Mouse (Mus musculus): ENCODE measurements around the gene Nudt21. TPM values are rescaled to one million over a fixed set of nuclear protein-coding genes. Genes with fewer than 3 reads are reported as not detected.

The Nudt21 gene
- 10 to 100 TPM; 21.8 to 24.1 TPM for total RNA-seq (2021)

DNA sequence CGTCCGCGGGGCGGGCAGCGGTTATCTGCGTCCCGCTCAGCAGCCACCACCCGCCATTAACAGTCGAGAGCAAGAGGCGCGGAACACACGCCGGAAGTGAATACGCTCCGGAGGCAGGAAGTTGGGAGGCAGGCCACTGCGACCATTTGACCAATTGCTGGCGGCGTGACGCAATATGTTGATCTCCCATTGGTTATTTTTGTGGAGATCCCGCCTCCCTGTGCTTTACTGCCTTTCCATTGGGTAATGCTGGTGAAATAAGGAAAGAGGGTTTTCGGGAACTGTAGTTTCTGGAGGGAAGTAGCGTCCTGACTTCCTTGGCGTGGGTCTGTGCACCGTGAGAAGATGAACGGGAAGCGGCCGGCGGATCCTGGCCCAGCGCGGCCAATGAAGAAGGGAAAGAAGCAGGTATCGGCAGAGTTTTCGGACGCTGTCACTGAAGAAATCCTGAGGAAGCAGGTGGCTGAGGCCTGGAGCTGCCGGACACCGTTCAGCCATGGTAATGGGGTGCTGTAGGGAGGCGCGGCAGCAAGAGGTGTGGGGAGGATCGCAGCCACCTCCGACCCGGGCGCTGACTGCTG, at the start of gene Nudt21, which contains the start of gene Ogfod1:
Nudt21 (minus strand) TSS at position 88 of the 581 bp plus-strand sequence.
Ogfod1 (plus strand) TSS at position 255 of the 581 bp plus-strand sequence.
- intact Hi-C loops (cut with DNase I): loop anchor here (1.0 to 5.0 kb wide), 2 partner anchors 25 to 60 kb away; partner anchors contain the start of genes Amfr and Bbs2
- peak; percentile 89 to 90 for DNase-seq

DNA sequence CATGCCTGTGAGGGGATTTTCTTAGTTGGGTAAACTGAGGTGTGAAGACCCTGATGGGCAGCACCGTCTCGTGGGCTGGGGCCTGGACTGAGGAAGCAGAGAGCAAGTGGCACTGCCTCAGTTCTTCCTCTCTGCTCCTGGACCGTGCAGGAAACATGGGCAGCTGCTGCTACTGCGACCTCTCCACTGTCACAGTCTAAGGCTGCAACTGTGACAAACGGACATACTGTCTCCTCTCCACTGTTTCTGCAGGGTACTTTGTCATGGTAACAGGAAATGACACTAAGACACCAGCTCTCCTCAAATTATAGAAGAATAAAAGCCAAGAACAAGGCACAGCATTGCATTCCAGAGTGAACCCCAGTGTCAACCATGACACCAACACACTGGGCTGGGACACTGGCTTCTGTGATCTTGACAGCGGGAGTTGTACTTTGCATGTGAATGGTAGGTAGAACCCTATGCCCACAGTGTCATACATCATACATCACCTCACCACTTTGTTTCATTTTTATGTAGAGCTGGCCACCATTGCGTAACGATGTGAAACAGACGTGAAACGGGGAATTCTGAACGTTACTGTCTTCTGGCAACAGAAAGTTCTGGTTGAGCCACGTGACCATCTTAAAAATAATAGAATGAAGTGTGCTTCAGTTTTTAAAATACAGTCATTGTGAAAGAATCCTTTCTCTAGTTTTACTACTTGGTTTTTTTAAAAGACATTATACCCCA, 39.8 kb upstream of the Nudt21 start:
- DNase-seq: no peak
- intact Hi-C loops (cut with DNase I): no loop called here

DNA sequence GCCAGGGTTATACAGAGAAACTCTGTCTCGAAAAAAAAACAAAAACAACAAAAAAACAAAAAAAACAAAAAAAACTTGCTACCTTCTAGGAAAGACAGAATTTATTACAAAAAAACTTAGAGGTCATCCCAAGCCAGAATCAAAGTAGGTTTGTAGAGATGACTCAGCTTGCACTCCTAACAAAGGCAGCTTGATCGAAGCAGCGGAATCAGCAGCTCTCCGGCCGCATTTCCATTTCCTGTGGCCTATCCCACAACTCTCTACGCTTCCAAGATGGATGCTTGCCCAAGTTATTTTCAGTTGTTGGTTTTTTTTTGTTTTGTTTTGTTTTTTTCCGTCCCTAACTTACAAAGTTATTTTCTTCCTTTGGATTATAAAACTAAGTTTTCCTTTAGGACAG, 32.0 kb upstream of the Nudt21 start:
- intact Hi-C loops (cut with DNase I): no loop called here
- no peak for DNase-seq

DNA sequence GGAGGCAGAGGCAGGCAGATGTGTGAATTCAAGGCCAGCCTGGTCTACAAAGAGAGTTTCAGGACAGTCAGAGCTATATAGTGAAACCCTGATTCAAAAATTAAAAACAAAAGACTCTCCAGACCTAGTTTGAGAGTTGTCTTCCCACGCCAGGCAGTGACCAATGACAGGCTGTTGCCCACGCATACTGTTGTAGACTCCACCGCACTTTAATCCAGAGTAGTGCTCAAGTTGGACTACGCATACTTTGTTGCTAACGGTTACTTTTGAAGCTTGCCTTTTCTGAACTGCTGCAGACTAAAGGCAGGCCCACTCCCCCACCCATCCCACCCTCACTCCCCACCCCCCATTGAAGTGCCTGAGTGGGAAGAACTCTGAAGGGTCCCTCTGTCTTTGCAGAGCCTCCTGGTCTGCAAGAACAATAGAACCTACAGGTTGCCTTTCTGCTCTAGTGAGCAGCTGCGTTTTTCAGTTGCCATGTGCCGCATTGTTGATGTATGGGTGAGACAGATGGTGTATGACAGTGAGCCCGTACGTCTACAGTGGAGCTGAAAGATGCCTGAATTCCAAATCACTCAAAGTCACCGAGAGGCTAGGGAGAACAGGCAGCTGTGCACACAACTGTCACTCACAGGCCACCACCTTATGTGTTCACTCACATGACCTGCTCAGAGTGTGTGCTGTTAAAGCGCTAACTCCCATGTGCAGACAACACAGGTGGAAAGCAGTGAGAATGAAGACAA, 29.5 kb upstream of the Nudt21 start:
- intact Hi-C loops (cut with DNase I): no loop called here
- no peak for DNase-seq

DNA sequence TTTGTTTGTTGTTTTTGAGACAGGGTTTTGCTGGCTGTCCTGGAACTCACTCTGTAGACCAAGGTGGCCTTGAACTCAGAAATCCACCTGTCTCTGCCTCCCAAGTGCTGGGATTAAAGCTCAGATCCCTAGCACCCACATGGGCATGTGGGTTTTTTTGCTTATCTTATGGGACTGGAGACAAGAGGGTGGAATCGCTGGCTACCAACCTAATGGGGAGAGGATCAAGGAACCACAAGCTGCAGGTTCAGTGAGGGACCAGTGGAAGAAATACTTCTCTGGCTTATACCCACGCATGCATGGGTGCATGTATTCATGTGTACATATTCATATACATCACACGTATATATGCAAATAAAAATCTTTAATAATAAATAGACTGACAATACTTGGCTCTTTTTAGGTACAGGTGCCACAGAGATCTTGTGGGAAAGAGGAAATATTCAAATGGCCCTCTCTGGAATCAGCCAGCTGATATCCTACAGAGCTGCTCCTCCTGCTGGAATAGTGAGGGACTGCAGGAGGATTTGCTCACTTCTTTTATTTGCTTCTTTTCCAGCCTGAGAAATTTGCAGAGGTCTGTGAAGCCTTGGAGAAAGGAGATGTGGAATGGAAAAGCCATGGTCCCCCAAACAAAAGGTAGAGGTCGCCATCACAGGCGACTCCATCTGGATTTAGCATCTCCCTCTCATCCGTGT, 20.5 kb upstream of the Nudt21 start:
- DNase-seq: peak; percentile 41 to 67
- intact Hi-C loops (cut with DNase I): loop anchor here (5.0 kb wide), 2 partner anchors 395 to 465 kb away; no protein-coding TSS in a partner anchor

DNA sequence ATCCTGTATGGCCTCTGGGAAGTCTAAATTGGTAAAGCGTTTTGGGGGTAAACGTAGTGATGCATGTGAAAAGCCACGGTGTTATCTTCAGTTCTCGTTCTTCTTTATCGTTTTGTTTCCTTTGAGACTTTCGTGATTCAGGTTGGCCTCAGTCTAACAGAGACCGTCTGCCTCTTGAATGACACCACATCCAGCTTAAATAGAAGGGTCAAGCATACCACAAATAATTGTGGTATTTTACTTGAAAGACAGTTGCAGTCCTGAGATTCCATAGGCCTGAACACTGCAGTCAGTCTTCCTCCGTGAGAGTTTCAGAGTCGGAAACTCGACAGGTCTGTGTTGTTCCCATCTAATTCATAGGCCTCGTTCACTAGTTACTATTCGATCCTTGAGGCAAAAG, 15.9 kb upstream of the Nudt21 start:
- intact Hi-C loops (cut with DNase I): no loop called here
- DNase-seq: no peak

DNA sequence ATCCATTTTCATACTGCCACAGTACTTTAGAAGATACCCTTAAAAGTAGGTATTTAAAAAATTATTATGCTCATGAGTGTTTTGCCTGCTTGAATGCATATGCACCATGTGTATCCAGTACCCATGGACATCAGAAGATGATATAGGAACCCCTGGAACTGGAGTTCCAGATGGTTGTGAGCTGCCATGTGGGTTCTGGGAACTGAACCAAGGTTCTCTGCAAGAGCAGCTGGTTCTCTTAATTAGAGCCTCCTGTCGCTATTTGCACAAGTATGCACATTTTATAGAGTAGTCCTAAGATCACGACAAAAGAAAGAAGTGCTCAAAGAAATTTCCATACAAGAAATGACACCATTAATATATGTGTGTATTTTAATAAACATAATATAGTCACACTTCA, 11.0 kb upstream of the Nudt21 start:
- intact Hi-C loops (cut with DNase I): no loop called here
- no peak for DNase-seq

DNA sequence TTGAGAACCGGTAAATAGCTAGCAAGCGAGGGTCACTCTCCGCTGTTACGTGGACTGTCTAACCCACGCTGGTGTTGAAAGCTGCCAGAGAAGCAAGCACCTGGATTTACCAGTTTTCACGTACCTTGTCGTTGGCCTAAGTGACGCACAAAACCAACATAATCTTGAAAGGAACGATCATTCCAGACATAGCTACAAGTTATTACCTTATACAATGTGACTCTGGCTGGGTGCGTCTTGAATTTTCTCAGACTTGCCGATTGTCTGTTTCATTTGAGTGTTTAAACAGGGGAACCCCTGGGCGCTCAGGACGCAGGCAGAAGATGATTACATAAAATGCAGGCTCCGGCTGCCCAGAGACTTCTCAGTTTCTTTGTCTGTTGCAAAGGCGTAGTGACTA, 975 bp upstream of the Nudt21 start:
- no peak for DNase-seq
- intact Hi-C loops (cut with DNase I): loop anchor here (1.0 to 5.0 kb wide), 2 partner anchors 26 to 59 kb away; partner anchors contain the start of genes Amfr and Bbs2

DNA sequence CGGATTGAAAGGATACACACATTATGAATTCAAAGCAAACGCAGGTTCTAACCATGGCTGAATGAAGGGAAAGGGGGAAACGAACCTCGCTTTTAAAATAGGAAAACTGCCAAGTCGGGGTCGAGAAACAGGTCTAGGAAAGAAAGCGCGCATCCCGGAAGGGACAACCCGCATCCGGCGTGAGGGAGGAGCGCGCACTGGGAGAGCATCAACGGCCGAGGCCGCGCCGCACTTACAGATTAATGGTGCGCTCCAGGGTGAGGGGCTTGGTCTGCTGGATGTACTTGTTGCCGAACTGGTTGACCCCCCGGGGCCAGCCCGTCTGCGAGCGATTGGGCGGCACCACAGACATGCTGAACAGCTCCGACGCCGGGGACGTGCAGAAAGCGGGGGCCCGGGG, 290 bp downstream of the Nudt21 start:
- intact Hi-C loops (cut with DNase I): loop anchor here (5.0 kb wide), 1 partner anchor 61 kb away; the partner anchor contains the start of gene Bbs2

DNA sequence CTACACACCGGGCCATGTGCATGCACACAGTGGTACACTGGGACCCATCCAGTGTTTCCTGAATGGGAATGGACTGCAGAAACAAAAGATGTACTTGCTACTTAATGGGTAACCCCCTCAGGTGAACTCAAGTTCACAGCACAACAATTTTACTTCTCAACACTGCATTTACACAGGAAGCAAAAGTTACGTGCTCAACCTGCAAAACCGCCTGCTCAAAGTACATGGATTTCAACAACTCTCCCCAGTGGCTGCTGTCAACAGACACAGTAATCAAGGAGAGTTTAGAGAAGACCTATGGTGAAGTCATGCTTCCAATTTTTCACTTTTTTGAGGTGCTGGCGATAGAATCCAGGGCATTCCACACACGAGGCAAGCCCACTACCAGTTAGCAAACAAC, 1.6 kb downstream of the Nudt21 start:
- intact Hi-C loops (cut with DNase I): loop anchor here (5.0 kb wide), 1 partner anchor 62 kb away; the partner anchor contains the start of gene Bbs2

More for the DNA sequence above, 290 bp downstream of the Nudt21 start:
- DNase-seq: peak; percentile 46 to 53

DNA sequence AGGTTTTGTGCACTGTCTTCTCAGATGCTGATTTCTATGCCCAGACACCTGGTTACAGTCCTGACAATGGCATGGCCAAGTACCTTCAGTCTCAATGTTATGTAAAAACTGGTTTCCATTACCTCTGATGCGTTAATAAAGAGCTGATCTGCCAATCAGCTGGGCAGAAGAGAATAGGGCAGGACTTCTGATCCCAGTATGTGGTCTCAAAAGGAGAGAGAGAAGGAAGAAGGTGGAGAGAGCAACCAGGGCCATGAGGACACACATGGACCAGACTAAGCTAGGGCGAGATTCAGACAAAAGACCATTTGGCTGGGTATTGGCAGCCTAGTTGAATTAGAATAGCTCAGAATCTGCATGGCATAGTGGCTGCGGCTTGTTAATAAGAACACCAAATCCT, 3.2 kb downstream of the Nudt21 start:
- no peak for DNase-seq
- intact Hi-C loops (cut with DNase I): no loop called here

More for the DNA sequence above, 1.6 kb downstream of the Nudt21 start:
- no peak for DNase-seq

DNA sequence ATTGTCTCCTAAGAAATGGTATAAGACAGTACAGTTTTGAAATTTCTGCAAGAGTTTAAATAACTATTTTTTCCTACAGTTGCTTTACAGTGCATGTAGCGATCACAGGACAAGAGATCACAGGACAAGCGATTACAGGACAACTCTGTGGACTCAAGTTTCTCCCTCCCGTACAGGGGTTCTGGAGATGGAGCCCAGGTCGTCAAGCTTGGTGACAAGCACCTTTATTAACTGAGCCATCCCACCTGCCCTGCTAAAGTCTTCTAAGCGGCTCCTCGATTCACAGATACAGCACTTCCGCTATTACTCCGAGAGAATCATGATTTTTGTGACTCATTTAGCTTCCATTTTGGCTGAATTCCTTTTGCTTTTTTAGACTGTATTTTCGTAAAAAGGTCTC, 7.1 kb downstream of the Nudt21 start:
- intact Hi-C loops (cut with DNase I): no loop called here
- DNase-seq: no peak

DNA sequence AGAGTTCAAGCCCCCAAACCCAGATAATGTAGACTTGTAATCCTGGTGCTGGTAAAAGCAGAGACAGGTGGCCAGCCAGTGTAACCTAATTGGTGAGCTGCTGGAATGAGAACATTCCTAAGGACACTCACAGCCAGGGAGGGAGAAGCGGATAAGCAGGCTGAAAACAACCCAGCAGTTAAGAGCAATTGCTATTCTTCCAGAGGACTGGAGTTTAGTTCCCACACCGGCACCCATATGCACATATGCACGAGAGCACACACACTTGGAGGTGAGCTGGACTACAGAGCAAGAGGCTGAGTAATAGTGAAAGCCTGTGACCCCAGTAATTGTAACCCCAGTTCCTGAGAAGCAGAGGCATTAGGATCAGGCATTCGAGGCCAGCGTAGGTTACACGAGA, 12.9 kb downstream of the Nudt21 start:
- no peak for DNase-seq
- intact Hi-C loops (cut with DNase I): loop anchor here (1.0 kb wide), 1 partner anchor 26 kb away; no protein-coding TSS in a partner anchor

DNA sequence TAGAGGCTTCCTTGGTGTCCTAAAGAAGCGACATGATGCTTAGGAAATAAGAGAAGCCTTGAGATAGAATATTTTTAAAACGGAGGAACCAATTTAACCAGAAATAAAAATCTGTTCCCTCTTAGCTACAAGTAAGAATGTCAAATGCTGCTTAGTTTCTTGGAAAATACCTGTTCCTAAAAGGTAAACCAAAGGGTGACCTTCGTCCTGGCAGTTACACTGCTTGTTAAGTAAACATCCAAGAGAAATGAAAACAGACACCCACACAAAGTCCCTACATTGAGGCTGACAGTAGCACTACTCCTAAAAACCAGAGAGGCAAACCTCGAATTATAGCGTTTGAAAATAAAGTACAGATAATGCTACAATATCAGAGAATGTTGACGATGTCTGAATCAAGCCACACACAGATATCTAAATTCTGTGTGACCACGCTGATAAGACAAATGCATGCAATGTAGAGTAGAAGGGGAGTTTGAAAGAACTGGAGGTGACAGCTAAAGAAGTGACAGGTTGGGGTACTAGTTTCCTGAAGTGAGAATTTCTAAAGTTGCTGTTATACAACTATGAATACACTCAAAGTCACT, 23.7 kb downstream of the Nudt21 start:
- intact Hi-C loops (cut with DNase I): loop anchor here (2.0 to 5.0 kb wide), 2 partner anchors 86 to 201 kb away; partner anchors contain the start of gene Bbs2

DNA sequence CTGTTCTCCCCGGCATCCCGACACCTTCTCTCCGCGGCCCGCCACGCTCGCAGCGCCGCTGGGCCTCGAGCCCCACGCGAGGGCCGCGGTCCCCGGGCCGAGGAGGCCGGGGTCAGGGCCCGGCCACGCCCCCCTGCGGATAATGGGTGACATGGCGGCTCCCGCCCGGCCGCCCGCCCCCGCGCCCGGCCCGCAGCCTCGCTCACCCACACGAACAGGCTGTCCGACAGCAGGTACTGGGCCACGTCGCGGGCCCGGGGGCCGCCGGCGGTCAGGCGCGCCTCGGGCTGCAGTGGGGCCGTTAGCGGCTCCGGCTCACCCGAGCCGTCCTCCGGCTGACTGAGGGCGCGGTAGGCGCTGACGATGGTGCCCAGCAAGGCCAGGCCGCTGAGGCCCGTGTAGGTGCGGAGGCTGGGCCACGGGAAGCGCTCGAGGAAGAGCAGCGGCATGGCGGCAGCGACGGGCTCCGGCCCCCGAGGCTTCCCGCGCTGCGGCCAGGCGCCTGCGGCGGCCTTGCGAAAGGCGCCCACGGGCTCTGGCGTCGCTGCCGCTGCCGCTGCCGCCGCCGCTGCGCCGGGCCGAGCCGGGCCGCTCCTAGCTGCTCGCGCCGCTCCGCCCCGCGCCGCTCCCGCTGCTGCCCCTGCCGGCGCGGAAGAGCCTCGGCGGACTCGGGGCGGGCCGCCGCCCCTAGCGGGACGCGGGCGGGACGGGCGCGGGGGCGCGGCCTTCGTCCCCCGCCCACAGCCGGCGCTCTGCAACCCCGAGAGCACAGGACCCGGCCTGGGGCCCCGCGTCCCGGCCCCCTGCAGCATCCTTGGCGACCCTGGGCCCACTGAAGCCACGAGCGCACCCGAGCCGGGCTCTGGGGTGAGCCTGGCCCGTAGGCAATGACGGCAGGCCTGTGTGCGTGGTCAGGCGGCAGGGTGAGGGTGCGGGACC, 24.5 kb downstream of the Nudt21 start, which contains the start of gene Amfr:
Amfr (minus strand) TSS at position 830 of the 939 bp plus-strand sequence.
- peak; percentile 68 to 81 for DNase-seq
- intact Hi-C loops (cut with DNase I): loop anchor here (1.0 to 5.0 kb wide), 3 partner anchors 25 to 200 kb away; partner anchors contain the start of genes Bbs2, Nudt21 and Ogfod1

More for the DNA sequence above, 23.7 kb downstream of the Nudt21 start:
- DNase-seq: no peak

DNA sequence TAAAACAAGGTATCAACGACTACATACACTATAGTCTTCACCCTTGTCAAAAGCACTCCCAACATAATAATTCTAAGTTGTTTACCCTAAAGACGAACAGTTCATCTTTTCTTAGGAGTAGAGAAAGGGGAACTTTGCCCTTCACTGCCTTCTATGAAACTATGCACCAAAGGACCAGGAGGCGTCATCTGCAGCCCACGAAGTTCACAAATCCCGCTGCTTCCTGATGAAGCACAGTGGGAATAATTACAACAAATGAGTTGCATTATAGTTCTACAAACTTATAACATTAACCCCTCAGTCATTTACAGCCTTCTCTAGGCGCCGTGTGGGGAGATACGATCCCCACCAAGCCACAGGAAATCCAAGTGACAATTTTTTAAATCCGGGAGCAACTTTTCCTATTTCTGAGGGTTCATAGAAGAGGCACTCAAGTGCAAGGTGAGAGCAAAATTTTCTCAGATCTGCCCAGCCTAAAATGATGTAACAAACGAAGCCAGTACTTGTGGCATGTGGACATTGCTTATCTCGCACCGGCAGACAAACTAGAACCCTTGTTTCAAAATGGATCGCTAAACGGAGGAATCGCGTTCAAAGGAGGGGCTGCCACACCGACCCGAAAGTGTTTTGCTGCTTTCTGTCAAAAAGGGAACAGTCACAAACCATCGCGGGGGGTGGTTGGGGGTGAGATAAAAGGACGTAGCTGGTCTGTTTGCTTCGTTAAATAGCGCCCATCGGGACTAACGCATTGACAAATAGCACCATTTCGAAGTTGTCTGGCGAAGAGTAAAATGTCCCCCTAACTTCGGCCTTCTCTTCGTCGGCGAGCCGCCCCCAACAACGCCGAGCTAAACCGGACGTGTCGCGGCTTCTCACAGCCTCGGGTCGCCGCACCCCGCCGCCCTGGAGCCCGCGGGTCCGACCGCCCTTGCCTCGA, 25.5 kb downstream of the Nudt21 start:
- peak in 1 of 2 experiments; percentile 21 for DNase-seq
- intact Hi-C loops (cut with DNase I): loop anchor here (1.0 to 5.0 kb wide), 3 partner anchors 26 to 199 kb away; partner anchors contain the start of genes Bbs2, Nudt21 and Ogfod1

DNA sequence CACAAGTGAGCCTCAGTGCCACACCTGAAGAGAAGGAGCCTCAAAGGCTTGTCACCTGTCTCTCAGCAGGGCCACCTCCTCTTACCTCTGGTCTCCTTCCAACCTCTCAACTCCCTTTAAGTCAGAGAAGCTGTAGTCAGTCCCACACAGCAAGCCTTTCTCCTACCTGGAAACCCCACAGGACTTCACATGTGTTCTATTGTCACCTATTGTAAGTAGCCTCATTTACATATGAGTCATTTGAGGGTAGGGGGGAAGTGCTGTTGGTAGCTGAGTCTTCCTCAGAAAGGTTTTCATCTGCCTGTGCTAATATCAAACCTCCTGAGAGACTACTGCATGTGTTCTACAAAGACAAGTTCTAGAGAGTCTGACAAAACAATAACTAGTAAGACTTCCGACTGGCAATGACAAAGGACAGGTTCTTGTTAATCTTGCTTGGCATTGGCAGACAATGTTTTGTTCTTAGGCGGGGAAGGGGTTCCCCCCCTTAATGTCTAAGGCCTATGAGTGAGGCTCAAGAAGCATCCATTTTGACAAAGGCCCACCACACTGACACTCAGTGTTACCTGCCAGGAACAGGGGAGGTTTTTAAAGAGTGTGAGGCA, 26.6 kb downstream of the Nudt21 start:
- no peak for DNase-seq
- intact Hi-C loops (cut with DNase I): loop anchor here (5.0 kb wide), 1 partner anchor 198 kb away; no protein-coding TSS in a partner anchor

All from heart, postnatal 36 days (tissue).